Mouse (Mus musculus): ENCODE results near the gene Cdc73. TPM values are rescaled to one million over a fixed set of nuclear protein-coding genes. Genes with fewer than 3 reads are reported as not detected.

Cdc73 gene
- polyA plus RNA-seq, 1 experiment = 15.1 TPM

DNA sequence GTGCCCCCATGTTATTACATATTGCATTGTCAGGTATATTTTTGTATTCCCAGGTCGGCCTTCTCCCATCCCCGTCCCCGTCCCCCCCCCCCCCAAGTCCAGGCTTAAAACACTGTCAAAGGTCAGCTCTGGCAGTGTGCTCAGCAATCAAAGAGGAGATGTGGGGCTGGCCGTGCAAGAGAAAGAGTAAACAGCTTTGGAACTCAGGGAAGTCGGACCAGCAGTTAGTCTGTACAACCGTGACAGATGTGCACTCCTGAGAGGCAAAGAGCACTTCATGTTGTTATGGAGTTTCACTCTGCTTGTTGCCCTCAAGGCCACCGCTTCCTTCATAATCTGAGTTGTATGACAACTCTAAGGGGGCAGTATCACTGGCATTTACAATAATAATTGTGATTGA is 71.4 kb downstream of the Cdc73 start:
- TF ChIP-seq GATA1 (IDR thresholded peaks at IDR 0.05; ENCODE audit: low read length) = no peak

DNA sequence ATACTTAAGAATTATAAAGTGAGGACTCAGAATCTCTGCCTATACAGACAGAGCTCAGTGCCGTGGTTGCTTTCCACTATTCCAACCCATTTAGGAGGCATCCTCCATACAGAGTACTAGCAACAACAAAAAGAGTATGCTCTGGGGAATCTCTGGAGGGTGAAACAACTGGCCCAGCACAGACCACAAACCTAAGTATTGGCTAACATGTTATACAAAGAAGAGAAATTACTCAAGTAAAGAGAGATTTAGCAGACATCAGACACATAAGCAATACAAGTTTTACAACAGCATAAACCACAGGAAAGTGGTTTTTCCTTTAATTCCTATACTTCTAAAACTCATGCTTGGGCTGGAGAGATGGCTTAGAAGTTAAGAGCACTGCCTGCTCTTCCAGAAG is 80.1 kb downstream of the Cdc73 start:
- no peak for TF ChIP-seq GATA1 (IDR thresholded peaks at IDR 0.05; ENCODE audit: low read length)

DNA sequence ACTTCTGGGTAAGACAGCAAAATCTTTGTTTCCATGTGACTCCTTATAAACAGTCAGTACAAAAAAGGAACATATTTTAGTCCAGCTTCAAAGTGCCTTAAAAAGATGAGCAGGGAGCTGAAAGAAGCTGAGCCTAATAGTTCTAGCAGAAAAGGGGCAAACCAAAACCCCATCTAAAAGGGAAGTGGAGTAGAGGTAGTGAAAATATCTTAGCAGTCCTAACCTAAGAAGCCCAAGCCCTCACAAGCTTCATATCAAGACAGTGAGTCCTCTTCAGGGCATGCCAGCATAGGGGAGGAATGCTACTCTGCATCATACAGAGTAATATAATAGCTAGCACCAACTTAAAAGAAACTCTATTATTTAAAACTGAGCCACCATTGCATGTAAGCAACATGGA is 80.8 kb downstream of the Cdc73 start:
- TF ChIP-seq GATA1 (IDR thresholded peaks at IDR 0.05; ENCODE audit: low read length) = no peak

- TF ChIP-seq GATA1 (IDR thresholded peaks at IDR 0.05; ENCODE audit: low read length) = no peak
Measured at GRCm38 (mm10) chr1:143619760-143620159, 82.9 kb downstream of the Cdc73 start.

DNA sequence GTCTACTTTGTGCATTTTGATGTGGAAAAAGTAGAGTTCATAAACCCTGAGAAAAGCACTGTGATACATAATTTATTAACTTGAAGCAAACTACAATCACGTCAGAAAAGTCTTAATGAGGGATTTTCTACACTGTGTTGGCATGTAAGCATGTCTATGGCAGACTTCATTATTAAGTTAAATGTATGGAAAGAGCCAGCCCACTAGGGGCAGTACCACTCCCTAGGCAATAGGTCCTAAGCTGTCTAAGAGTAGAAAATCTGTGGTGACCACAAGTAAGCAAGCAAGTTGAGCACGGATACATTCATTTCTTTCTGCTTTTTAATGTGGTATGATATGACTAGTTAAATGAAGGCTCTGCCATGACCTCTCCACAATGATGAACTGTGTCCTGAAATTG is 89.8 kb downstream of the Cdc73 start:
- TF ChIP-seq GATA1 (IDR thresholded peaks at IDR 0.05; ENCODE audit: low read length) = no peak

DNA sequence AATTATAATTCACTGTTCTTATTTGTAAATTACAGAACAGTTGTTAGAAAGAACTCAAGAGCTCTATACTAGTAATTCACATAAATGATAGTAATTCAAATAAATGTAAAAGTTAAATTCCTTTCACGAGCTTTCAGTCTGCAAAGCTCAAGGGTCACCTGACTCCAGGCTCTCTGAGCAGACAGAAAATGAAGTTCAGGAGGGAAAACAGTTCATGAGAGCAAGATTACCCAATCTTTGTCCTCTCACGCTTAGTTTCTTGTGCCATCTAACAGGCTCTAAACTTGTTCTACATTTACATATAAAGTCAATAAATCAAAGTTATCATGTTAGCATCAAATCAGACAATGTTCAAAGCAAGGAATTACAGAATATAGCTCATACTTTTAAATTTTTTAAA is 93.8 kb downstream of the Cdc73 start:
- TF ChIP-seq GATA1 (IDR thresholded peaks at IDR 0.05; ENCODE audit: low read length) = no peak

GRCm38 (mm10) chr1:143596864-143597263 is 105.8 kb downstream of the Cdc73 start:
- no peak for TF ChIP-seq GATA1 (IDR thresholded peaks at IDR 0.05; ENCODE audit: low read length)

GRCm38 (mm10) chr1:143576824-143577543 is 125.7 kb downstream of the Cdc73 start:
- no peak for TF ChIP-seq GATA1 (IDR thresholded peaks at IDR 0.05; ENCODE audit: low read length)

DNA sequence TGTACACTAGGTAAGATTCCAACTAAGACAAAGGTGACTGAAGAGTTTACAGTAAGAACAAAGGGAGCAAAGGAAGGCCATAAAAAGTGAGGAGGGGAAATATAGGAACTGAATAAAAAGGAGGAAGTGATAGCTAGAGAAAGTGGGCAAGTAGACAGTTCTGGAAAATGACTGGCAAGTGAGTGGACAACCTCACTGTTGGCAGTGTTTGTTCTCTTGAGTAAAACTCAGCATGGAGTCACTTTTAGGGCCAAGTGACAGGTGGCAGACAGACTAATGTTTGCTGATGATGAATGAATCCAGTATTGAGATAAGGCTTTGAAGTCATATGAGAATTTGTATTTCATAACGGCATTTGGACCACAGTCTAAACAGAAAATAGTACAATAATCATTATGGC is 144.5 kb downstream of the Cdc73 start:
- no peak for TF ChIP-seq GATA1 (IDR thresholded peaks at IDR 0.05; ENCODE audit: low read length)

GRCm38 (mm10) chr1:143555533-143555932 is 147.2 kb downstream of the Cdc73 start:
- TF ChIP-seq GATA1 (IDR thresholded peaks at IDR 0.05; ENCODE audit: low read length) = no peak

- TF ChIP-seq GATA1 (IDR thresholded peaks at IDR 0.05; ENCODE audit: low read length) = no peak
Measured at GRCm38 (mm10) chr1:143554621-143555020, 148.1 kb downstream of the Cdc73 start.

Other genes with a start within 250 kb of the Cdc73 start
- gene B3galt2, start 62.2 kb downstream of the Cdc73 start, polyA plus RNA-seq (2012) = not detected in 2 replicates
- 125 and 181 TPM in 2 replicates for gene Glrx2, start 13.4 kb upstream of the Cdc73 start, polyA plus RNA-seq (2012)
- 0.27 and 0.31 TPM in 2 replicates for gene Trove2, start 74.2 kb upstream of the Cdc73 start, polyA plus RNA-seq (2012)
- 318 and 517 TPM in 2 replicates for gene Uchl5, start 74.4 kb upstream of the Cdc73 start, polyA plus RNA-seq (2012)